Mouse (Mus musculus): ENCODE data around the gene Pih1h3b.

Gene Pih1h3b

DNA sequence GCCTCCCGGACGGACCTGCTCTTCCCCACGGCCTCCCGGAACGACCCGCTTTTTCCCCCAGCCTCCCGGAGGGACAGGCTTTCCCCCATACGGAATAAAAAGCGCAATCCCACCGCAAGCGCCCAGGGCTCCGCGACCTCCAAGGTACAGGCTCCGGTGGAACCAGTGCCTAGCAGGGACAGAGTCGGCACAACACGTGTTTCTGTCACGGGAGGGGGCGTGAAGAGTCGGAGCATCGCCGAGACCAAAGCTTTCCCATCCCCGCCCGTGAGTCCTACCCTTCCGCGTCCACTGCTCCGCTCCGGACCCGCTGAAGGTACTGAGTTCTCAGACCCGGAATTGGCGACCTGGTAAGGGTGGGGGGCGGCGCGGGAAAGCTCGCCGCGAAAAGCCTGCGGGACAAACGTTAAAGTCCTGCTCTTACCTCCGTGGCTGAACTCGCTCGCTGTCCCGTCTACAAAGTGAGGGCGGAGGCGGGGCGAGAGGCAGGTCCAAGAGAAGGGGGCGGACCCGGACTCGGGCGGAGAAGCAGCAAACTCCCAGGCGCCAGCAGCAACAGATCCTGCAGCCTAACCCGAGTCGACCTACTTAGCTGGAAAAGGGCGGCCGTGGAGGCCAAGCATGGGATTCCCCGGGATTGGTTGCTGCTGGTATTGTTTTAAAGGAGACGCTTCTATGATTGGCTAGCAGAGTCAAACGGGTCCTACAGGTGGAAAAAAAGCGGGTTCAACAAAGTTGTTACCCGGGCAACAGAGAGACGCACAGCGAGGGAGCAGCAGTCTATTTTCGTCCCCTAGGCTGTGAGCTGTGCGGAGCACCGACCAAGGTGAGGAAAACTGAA lies at the start of gene Pih1h3b, which contains the start of gene Nup62cl:
Gene Pih1h3b (plus strand): TSS at position 745 of the 841 bp plus-strand sequence.
Gene Nup62cl (minus strand): TSS at position 578 of the 841 bp plus-strand sequence.
- no peak for DNase-seq (ENCODE audit: low spot score)

DNA sequence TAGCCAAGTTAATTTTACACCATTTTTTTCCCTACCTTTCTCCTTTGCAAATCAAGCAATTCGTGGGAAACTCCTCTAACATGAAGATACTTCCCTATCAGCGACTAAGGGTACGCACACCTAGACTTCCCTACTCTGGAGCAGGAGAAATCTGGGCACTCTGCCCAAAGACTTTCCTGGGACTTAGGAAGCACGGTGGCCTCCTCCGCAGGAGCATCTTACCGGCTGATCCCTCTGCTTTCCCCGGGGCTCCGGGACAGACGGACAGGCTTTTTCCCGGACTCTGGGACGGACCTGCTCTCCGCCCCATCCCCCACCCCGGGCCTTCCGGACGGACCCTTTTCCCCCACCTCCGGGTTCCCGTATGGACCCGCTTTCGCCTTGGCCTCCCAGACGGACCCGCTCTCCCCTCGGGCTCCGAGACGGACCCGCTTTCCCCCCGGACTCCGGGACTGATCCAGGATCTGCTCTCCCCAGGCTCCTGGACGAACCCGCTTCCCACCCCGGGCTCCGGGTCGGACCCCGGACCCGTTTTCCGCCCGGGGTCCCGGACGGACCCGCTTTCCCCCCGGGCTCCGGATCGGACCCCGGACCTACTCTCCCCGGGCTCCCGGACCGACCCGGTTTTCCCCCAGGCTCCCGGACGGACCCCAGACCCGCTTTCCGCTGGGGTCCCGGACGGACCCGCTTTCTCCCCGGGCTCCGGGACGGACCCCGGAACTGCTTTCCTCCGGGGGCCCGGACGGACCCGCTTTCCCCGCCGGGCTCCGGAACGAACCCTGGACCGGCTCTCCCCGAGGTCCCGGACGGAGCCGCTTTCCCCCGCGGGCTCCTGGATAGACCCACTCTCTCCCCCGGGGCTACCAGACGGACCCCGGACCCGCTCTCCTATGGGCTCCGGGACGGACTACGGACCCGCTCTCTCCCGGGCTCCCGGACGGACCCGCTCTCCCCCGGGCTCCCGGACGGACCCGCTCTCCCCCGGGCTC lies 1.5 kb upstream of the Pih1h3b start:
- DNase-seq (ENCODE audit: low spot score): no peak

DNA sequence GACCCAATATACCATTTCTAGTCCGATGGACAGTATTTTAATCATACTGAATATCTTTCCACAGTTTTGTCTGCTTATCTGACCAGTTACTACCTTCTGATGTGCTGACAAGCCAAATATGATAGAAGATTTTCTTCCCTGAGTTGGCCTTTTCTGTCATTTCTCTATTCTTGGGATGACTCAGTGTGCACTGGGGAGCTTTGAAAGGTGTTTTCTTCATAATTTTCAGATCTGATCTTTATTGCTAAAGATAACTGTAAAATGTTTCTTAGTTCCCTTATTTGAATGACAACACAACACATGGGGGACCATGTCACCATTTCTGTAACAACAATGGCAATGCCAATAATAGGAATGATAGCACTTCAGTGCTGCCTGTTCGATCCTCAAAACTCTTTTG lies 19.9 kb downstream of the Pih1h3b start:
- no peak for DNase-seq (ENCODE audit: low spot score)

DNA sequence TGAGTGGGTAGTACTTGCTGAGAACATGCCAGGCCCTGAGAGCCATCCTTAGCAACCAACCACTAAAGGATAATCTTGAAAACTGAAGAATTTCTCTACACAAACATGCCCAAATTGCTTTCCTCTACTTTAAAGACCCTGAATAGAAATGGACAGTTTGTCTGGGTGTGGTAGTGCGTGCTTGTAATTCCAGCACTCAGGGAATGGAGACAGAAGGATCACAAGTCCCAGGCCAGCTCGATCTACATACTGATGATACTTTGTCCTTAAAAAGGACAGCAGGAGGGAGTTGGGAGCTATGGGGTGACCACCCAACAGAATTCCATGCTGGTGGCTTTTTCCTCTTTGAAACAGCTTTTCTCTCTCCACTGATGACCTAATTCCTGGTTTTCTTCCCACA lies 31.4 kb downstream of the Pih1h3b start:
- DNase-seq (ENCODE audit: low spot score): no peak

Measured in spleen, adult 12 weeks (tissue).